Mouse (Mus musculus) megakaryocyte, embryonic 14.5 days (primary cell): ENCODE data around the gene Ptprg.

ENCODE experiments used
- FLI1 ChIP-seq: IDR thresholded peaks from 2 replicates; pipeline ENCODE4 v1.6.1; 2012; ENCODE audit warnings: low read length, inconsistent platforms, mixed read lengths
- GATA1 ChIP-seq: IDR thresholded peaks from 3 replicates; pipeline ENCODE4 v1.6.1; 2012; ENCODE audit warnings: mixed read lengths, low read length, inconsistent platforms, borderline replicate concordance

DNA sequence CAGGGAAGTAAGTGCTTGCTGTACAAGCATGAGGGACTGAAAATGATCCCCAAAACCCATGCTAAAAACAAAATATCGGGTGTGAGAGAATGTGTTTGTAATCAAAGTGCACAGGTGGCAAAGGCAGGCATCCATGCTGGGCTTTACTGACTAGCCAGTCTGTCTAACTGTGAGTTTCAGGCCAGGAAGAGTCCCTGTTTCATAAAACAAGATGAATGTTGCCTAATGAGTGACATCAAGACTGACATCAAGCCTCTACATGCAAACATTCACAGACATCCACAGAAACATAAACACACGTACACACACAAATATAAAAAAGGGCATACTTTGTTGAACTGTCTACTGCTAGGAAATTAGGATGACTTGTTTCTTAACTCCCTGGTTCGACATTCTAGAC lies 552.3 kb downstream of the Ptprg start:
- no peak for TF ChIP-seq FLI1
- no peak for TF ChIP-seq GATA1
